Mouse (Mus musculus): ENCODE data around the gene Slc7a1. TPM values are rescaled to one million over a fixed set of nuclear protein-coding genes. Genes with fewer than 3 reads are reported as not detected.
A peak's percentile ranks its signal among the peaks of the same experiment; 100 is the strongest.

The Slc7a1 gene
- 12.3 and 12.7 TPM in 2 replicates for polyA plus RNA-seq (2015; fragmentation: Nextera tagmentation; extraction: Ambion mirVana)

DNA sequence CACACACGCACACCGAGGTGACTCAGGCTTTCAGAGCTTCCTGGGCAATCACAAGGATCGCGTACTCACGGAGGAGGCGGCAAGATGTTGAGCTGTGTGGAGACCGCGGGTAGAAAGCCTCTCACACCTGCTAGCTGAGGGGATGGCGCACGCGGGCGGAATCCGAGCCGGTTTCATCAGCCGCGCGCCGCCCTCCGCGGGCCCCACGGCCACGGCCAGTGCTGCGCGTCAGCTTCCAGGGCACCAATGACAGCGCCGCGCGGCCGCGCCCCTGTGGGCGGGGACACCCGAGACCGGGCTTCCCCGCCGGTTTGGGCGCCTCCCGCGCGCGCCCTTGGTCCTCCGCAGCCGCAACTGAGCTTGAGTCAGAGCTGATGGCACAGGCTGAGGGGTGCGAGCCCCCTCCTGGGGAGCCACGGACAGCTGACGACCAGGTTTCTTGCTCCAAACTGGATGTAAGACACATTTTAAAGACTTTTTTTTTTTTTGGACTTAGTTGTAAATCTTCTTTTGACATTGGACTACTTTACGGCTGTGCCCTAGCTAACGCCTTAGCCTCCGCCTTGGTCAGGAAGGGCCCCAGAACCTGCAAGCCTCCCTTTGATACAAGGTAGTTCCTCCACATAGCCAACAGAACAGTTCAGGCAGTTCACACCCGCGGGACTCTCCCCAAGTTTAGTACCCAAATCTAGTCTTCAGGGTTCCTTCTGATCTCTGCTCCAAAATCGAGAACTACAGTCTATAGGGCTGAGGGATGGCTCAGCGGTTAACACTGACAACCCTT is at the start of gene Slc7a1:
Gene Slc7a1 (minus strand): TSS at position 245 of the 784 bp plus-strand sequence.
- DNase-seq (ENCODE audit: low spot score) (peak; percentile 88), ATAC-seq (replicated peaks; ENCODE audit: low FRiP score, low read depth) (peak; percentile 91)
- H3K4me1 ChIP-seq (replicated peaks; ENCODE audit: insufficient read depth, low read length): no peaks in the 10 kb centered on the region; the same call in 1 of the 2 replicates
- H3K27me3 ChIP-seq (ENCODE audit: insufficient read depth, low read length): no peaks in the 10 kb centered on the region
- peak within 1 kb of the TSS; percentile 60 for H3K27ac ChIP-seq
- H3K4me2 ChIP-seq (ENCODE audit: low read length): peak within 1 kb of the TSS; percentile 91
- TF ChIP-seq CTCF (IDR thresholded peaks at IDR 0.05; ENCODE audit: low read depth): no peak
- peak within 1 kb of the TSS; percentile 68 for H3K9ac ChIP-seq (ENCODE audit: low read depth, low read length)
- no peaks in the 10 kb centered on the region for H3K36me3 ChIP-seq (ENCODE audit: insufficient read depth, low read length)
- 1% methylated on average over 48 of the region's 52 CpGs for WGBS
- H3K4me3 ChIP-seq (replicated peaks; ENCODE audit: low read depth, low read length): peak within 1 kb of the TSS; percentile 62
- H3K9me3 ChIP-seq (replicated peaks; ENCODE audit: low read length): no peaks in the 10 kb centered on the region

- Histone ChIP-seq H3K4me2 (ENCODE audit: low read length) (no peak overlapping the region), H3K27me3 (ENCODE audit: insufficient read depth, low read length) (no peaks in the 10 kb centered on the region), H3K4me1 (replicated peaks; ENCODE audit: insufficient read depth, low read length) (no peaks in the 10 kb centered on the region), H3K36me3 (ENCODE audit: insufficient read depth, low read length) (no peaks in the 10 kb centered on the region), H3K27ac (no peak overlapping the region), H3K4me3 (replicated peaks; ENCODE audit: low read depth, low read length) (no peak overlapping the region), H3K9me3 (replicated peaks; ENCODE audit: low read length) (no peaks in the 10 kb centered on the region), H3K9ac (ENCODE audit: low read depth, low read length) (no peak overlapping the region)
- peak; percentile 12; the same call in 1 of the 2 replicates for TF ChIP-seq CTCF (IDR thresholded peaks at IDR 0.05; ENCODE audit: low read depth)
- WGBS: 91% methylated on average over 2 of the region's 2 CpGs
- no peak for DNase-seq (ENCODE audit: low spot score)
- no peak for ATAC-seq (replicated peaks; ENCODE audit: low FRiP score, low read depth)
Observed at GRCm38 (mm10) chr5:148444974-148445373, 45.3 kb upstream of the Slc7a1 start.

DNA sequence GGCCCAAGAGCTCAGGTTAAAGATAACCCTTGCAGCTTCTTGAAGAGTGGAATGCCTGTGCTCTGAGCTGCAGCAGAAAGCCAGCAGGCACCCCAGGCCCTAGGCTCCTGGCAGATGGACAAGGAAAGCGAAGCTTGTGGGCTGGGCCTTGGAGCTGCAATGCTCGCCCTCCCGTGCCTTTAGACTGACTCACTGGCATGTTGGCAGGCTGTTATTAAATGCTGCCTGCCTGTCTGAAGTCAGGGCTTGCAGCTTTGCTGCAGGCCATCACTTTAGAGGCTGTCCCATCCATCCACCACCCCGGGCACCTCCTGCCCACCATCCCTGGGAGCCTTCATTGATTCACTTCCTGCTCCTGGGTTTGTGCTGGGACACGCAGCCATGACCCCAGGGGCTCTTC is 44.0 kb upstream of the Slc7a1 start:
- H3K27ac ChIP-seq: 0 out of 2 replicates have a peak overlapping the region, but pooled peaks have one; percentile 10
- H3K4me1 ChIP-seq (replicated peaks; ENCODE audit: insufficient read depth, low read length): no peaks in the 10 kb centered on the region
- TF ChIP-seq CTCF (IDR thresholded peaks at IDR 0.05; ENCODE audit: low read depth): no peak

GRCm38 (mm10) chr5:148435660-148436059 is 36.0 kb upstream of the Slc7a1 start:
- H3K4me2 ChIP-seq (ENCODE audit: low read length): no peak overlapping the region
- 65% methylated on average over 3 of the region's 3 CpGs for WGBS
- H3K27me3 ChIP-seq (ENCODE audit: insufficient read depth, low read length): no peaks in the 10 kb centered on the region
- ATAC-seq (replicated peaks; ENCODE audit: low FRiP score, low read depth) (no peak; the same call in 1 of the 2 replicates), DNase-seq (ENCODE audit: low spot score) (no peak)
- no peaks in the 10 kb centered on the region for H3K4me1 ChIP-seq (replicated peaks; ENCODE audit: insufficient read depth, low read length)
- TF ChIP-seq CTCF (IDR thresholded peaks at IDR 0.05; ENCODE audit: low read depth): no peak
- no peak overlapping the region for H3K27ac ChIP-seq
- H3K9me3 ChIP-seq (replicated peaks; ENCODE audit: low read length): no peaks in the 10 kb centered on the region
- H3K9ac ChIP-seq (ENCODE audit: low read depth, low read length): no peak overlapping the region
- no peak overlapping the region for H3K4me3 ChIP-seq (replicated peaks; ENCODE audit: low read depth, low read length)
- H3K36me3 ChIP-seq (ENCODE audit: insufficient read depth, low read length): no peaks in the 10 kb centered on the region

More for the DNA sequence above, 44.0 kb upstream of the Slc7a1 start:
- Histone ChIP-seq H3K4me2 (ENCODE audit: low read length) (no peak overlapping the region), H3K36me3 (ENCODE audit: insufficient read depth, low read length) (no peaks in the 10 kb centered on the region), H3K27me3 (ENCODE audit: insufficient read depth, low read length) (no peaks in the 10 kb centered on the region), H3K4me3 (replicated peaks; ENCODE audit: low read depth, low read length) (no peak overlapping the region), H3K9me3 (replicated peaks; ENCODE audit: low read length) (no peaks in the 10 kb centered on the region), H3K9ac (ENCODE audit: low read depth, low read length) (no peak overlapping the region)
- DNase-seq (ENCODE audit: low spot score): peak; percentile 12
- no peak for ATAC-seq (replicated peaks; ENCODE audit: low FRiP score, low read depth)
- WGBS: 61% methylated on average over 5 of the region's 5 CpGs

DNA sequence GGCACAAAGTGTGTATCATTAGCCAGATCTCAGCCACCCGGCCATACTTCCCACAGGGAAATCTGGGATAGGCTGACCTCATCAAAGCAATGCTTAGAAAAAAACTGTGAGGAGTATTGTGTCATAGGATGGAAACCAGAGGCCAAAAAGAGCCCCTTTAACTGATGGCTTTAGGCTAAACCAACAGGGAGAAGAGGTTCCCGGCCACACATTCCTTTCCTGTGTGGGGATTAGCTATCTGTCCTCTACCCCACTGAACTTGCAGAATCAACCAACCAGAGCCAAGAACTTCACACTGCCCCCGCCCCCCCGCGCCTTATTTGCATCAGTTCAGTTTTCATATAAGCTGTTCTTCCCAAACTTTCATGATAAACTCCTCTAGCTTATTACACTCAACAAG is 32.4 kb upstream of the Slc7a1 start:
- no peak for TF ChIP-seq CTCF (IDR thresholded peaks at IDR 0.05; ENCODE audit: low read depth)
- 79% methylated on average over 5 of the region's 5 CpGs for WGBS
- Histone ChIP-seq H3K36me3 (ENCODE audit: insufficient read depth, low read length) (no peaks in the 10 kb centered on the region), H3K4me3 (replicated peaks; ENCODE audit: low read depth, low read length) (no peak overlapping the region), H3K9ac (ENCODE audit: low read depth, low read length) (no peak overlapping the region), H3K27me3 (ENCODE audit: insufficient read depth, low read length) (no peaks in the 10 kb centered on the region), H3K4me1 (replicated peaks; ENCODE audit: insufficient read depth, low read length) (no peaks in the 10 kb centered on the region), H3K27ac (no peak overlapping the region), H3K4me2 (ENCODE audit: low read length) (no peak overlapping the region), H3K9me3 (replicated peaks; ENCODE audit: low read length) (no peaks in the 10 kb centered on the region)
- ATAC-seq (replicated peaks; ENCODE audit: low FRiP score, low read depth) (no peak), DNase-seq (ENCODE audit: low spot score) (no peak)

DNA sequence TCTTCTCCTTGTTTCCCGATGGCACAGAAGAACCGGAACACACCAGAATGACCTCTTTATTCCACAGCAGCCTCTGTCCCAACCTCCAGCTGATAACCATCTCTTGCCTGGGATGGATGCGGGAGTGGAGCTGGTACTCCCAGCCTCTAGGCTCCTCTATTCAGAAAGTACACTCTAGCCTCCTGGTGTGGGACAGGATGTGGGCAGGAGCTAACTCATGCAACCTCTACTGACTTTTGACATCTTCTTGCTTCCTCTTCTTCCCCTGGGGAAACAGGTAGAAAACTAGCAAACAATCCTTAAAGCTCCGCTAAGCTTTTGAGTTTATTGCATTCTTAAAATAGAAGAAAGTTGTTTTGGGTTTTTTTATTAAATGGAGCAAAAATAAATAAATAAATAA is 29.1 kb upstream of the Slc7a1 start:
- WGBS: 64% methylated on average over 4 of the region's 4 CpGs
- no peaks in the 10 kb centered on the region for H3K4me1 ChIP-seq (replicated peaks; ENCODE audit: insufficient read depth, low read length)
- no peaks in the 10 kb centered on the region for H3K36me3 ChIP-seq (ENCODE audit: insufficient read depth, low read length)
- no peaks in the 10 kb centered on the region for H3K27me3 ChIP-seq (ENCODE audit: insufficient read depth, low read length)
- H3K27ac ChIP-seq: no peak overlapping the region
- no peak overlapping the region for H3K9ac ChIP-seq (ENCODE audit: low read depth, low read length)
- no peak overlapping the region for H3K4me3 ChIP-seq (replicated peaks; ENCODE audit: low read depth, low read length)
- no peak overlapping the region for H3K4me2 ChIP-seq (ENCODE audit: low read length)
- ATAC-seq (replicated peaks; ENCODE audit: low FRiP score, low read depth) (no peak), DNase-seq (ENCODE audit: low spot score) (no peak)
- H3K9me3 ChIP-seq (replicated peaks; ENCODE audit: low read length): no peaks in the 10 kb centered on the region
- TF ChIP-seq CTCF (IDR thresholded peaks at IDR 0.05; ENCODE audit: low read depth): no peak

Measured in kidney, postnatal 0 days (tissue).